Mouse (Mus musculus): Measurements from ENCODE around the gene Tnnt3. TPM values are rescaled to one million over a fixed set of nuclear protein-coding genes. Genes with fewer than 3 reads are reported as not detected.

The Tnnt3 gene
- polyA plus RNA-seq, 1 experiment from 2014 or later, result 1.0 TPM

- Histone ChIP-seq H3K9me3 (no peaks in the 10 kb centered on the region), H3K9ac (replicated peaks) (no peak overlapping the region), H3K4me3 (replicated peaks) (no peak overlapping the region), H3K4me1 (replicated peaks) (peaks cover 32% of the 10 kb centered on the region), H3K27ac (no peak overlapping the region), H3K4me2 (replicated peaks) (no peak overlapping the region), H3K27me3 (0 out of 2 replicates have a peak, but pooled peaks cover 7% of the 10 kb centered on the region), H3K36me3 (peaks cover 10% of the 10 kb centered on the region)
- no peak for ATAC-seq
- 90% methylated on average over 4 of the region's 4 CpGs for WGBS
Measured at GRCm38 (mm10) chr7:142535116-142535515, 36.5 kb downstream of the Tnnt3 start.

- no peak for ATAC-seq
- H3K27ac ChIP-seq, result no peak overlapping the region
- 94% methylated on average over 5 of the region's 5 CpGs for WGBS
- H3K9me3 ChIP-seq, result no peaks in the 10 kb centered on the region
- H3K4me3 ChIP-seq (replicated peaks), result no peak overlapping the region
- H3K27me3 ChIP-seq, result 0 out of 2 replicates have a peak, but pooled peaks cover 7% of the 10 kb centered on the region
- no peak overlapping the region for H3K9ac ChIP-seq (replicated peaks)
- peaks cover 32% of the 10 kb centered on the region for H3K4me1 ChIP-seq (replicated peaks)
- no peak overlapping the region for H3K4me2 ChIP-seq (replicated peaks)
- H3K36me3 ChIP-seq, result peaks cover 13% of the 10 kb centered on the region
Measured at GRCm38 (mm10) chr7:142535832-142536231, 37.2 kb downstream of the Tnnt3 start.

GRCm38 (mm10) chr7:142537181-142537580 is 38.5 kb downstream of the Tnnt3 start:
- no peak overlapping the region for H3K4me2 ChIP-seq (replicated peaks)
- peaks cover 20% of the 10 kb centered on the region for H3K36me3 ChIP-seq
- H3K9me3 ChIP-seq, result no peaks in the 10 kb centered on the region
- WGBS, result 75% methylated on average over 5 of the region's 5 CpGs
- 0 out of 2 replicates have a peak overlapping the region, but pooled peaks have one; percentile 9 for H3K27ac ChIP-seq
- ATAC-seq, result no peak
- H3K4me3 ChIP-seq (replicated peaks), result no peak overlapping the region
- no peak overlapping the region for H3K9ac ChIP-seq (replicated peaks)
- H3K4me1 ChIP-seq (replicated peaks), result peaks cover 29% of the 10 kb centered on the region
- 0 out of 2 replicates have a peak, but pooled peaks cover under 1% of the 10 kb centered on the region for H3K27me3 ChIP-seq

GRCm38 (mm10) chr7:142537879-142538278 is 39.2 kb downstream of the Tnnt3 start:
- Histone ChIP-seq H3K27me3 (no peaks in the 10 kb centered on the region), H3K27ac (peak overlapping the region; percentile 48), H3K9ac (replicated peaks) (0 out of 2 replicates have a peak overlapping the region, but pooled peaks have one; percentile 37), H3K4me3 (replicated peaks) (no peak overlapping the region), H3K4me1 (replicated peaks) (peaks cover 31% of the 10 kb centered on the region), H3K36me3 (peaks cover 20% of the 10 kb centered on the region), H3K9me3 (no peaks in the 10 kb centered on the region), H3K4me2 (replicated peaks) (no peak overlapping the region)
- 0 out of 2 replicates have a peak, but pooled peaks have one; percentile 28 for ATAC-seq
- 7% methylated on average over 6 of the region's 6 CpGs for WGBS

- H3K9ac ChIP-seq (replicated peaks), result 0 out of 2 replicates have a peak overlapping the region, but pooled peaks have one; percentile 37
- peaks cover 20% of the 10 kb centered on the region for H3K36me3 ChIP-seq
- no peaks in the 10 kb centered on the region for H3K27me3 ChIP-seq
- no peak overlapping the region for H3K4me3 ChIP-seq (replicated peaks)
- H3K4me1 ChIP-seq (replicated peaks), result peaks cover 35% of the 10 kb centered on the region
- H3K9me3 ChIP-seq, result no peaks in the 10 kb centered on the region
- ATAC-seq, result 0 out of 2 replicates have a peak, but pooled peaks have one; percentile 0
- no peak overlapping the region for H3K4me2 ChIP-seq (replicated peaks)
- H3K27ac ChIP-seq, result peak overlapping the region; percentile 48
- 25% methylated on average over 4 of the region's 4 CpGs for WGBS
Measured at GRCm38 (mm10) chr7:142538291-142538690, 39.7 kb downstream of the Tnnt3 start.

- Histone ChIP-seq H3K9me3 (no peaks in the 10 kb centered on the region), H3K9ac (replicated peaks) (no peak overlapping the region), H3K4me2 (replicated peaks) (no peak overlapping the region), H3K4me1 (replicated peaks) (peaks cover 30% of the 10 kb centered on the region), H3K27me3 (no peaks in the 10 kb centered on the region), H3K36me3 (peaks cover 20% of the 10 kb centered on the region), H3K27ac (peak overlapping the region; percentile 48; the same call in 1 of the 2 replicates), H3K4me3 (replicated peaks) (no peak overlapping the region)
- ATAC-seq, result no peak
- 24% methylated on average over 6 of the region's 6 CpGs for WGBS
Measured at GRCm38 (mm10) chr7:142538766-142539165, 40.1 kb downstream of the Tnnt3 start.

GRCm38 (mm10) chr7:142539828-142540227 is 41.2 kb downstream of the Tnnt3 start:
- H3K27ac ChIP-seq, result no peak overlapping the region
- no peak overlapping the region for H3K9ac ChIP-seq (replicated peaks)
- H3K9me3 ChIP-seq, result no peaks in the 10 kb centered on the region
- peaks cover 22% of the 10 kb centered on the region for H3K4me1 ChIP-seq (replicated peaks)
- WGBS, result 72% methylated on average over 8 of the region's 8 CpGs
- no peak overlapping the region for H3K4me3 ChIP-seq (replicated peaks)
- H3K4me2 ChIP-seq (replicated peaks), result no peak overlapping the region
- ATAC-seq, result no peak
- H3K36me3 ChIP-seq, result peaks cover 20% of the 10 kb centered on the region
- no peaks in the 10 kb centered on the region for H3K27me3 ChIP-seq

- Histone ChIP-seq H3K9me3 (no peaks in the 10 kb centered on the region), H3K9ac (replicated peaks) (peak overlapping the region; percentile 43; the same call in 1 of the 2 replicates)
- no peak for ATAC-seq
Measured at GRCm38 (mm10) chr7:142542771-142543303, 44.2 kb downstream of the Tnnt3 start.

GRCm38 (mm10) chr7:142545967-142546366 is 47.3 kb downstream of the Tnnt3 start:
- Histone ChIP-seq H3K9me3 (no peaks in the 10 kb centered on the region), H3K9ac (replicated peaks) (no peak overlapping the region), H3K36me3 (peaks cover 10% of the 10 kb centered on the region), H3K4me1 (replicated peaks) (peaks cover 19% of the 10 kb centered on the region), H3K27ac (no peak overlapping the region), H3K4me3 (replicated peaks) (no peak overlapping the region), H3K27me3 (no peaks in the 10 kb centered on the region), H3K4me2 (replicated peaks) (no peak overlapping the region)
- 82% methylated on average over 7 of the region's 7 CpGs for WGBS
- ATAC-seq, result no peak

More at GRCm38 (mm10) chr7:142542771-142543303, 44.2 kb downstream of the Tnnt3 start:
- WGBS, result 19% methylated on average over 11 of the region's 11 CpGs
- Histone ChIP-seq H3K4me3 (replicated peaks) (no peak overlapping the region), H3K36me3 (peaks cover 16% of the 10 kb centered on the region), H3K4me1 (replicated peaks) (peaks cover 22% of the 10 kb centered on the region), H3K27ac (no peak overlapping the region), H3K4me2 (replicated peaks) (peak overlapping the region; percentile 10), H3K27me3 (no peaks in the 10 kb centered on the region)

- Histone ChIP-seq H3K9me3 (no peaks in the 10 kb centered on the region), H3K9ac (replicated peaks) (no peak overlapping the region), H3K4me1 (replicated peaks) (peaks cover 12% of the 10 kb centered on the region), H3K4me3 (replicated peaks) (no peak overlapping the region), H3K27me3 (no peaks in the 10 kb centered on the region), H3K27ac (no peak overlapping the region), H3K36me3 (peaks cover 5% of the 10 kb centered on the region; the same call in 1 of the 2 replicates), H3K4me2 (replicated peaks) (no peak overlapping the region)
- ATAC-seq, result no peak
- 63% methylated on average over 2 of the region's 2 CpGs for WGBS
Measured at GRCm38 (mm10) chr7:142547874-142548273, 49.2 kb downstream of the Tnnt3 start.

GRCm38 (mm10) chr7:142548706-142549105 is 50.1 kb downstream of the Tnnt3 start:
- no peaks in the 10 kb centered on the region for H3K27me3 ChIP-seq
- no peak overlapping the region for H3K27ac ChIP-seq
- H3K9ac ChIP-seq (replicated peaks), result no peak overlapping the region
- 15% methylated on average over 6 of the region's 6 CpGs for WGBS
- H3K4me3 ChIP-seq (replicated peaks), result no peak overlapping the region
- peaks cover 5% of the 10 kb centered on the region; the same call in 1 of the 2 replicates for H3K36me3 ChIP-seq
- peaks cover 9% of the 10 kb centered on the region for H3K4me1 ChIP-seq (replicated peaks)
- no peak overlapping the region for H3K4me2 ChIP-seq (replicated peaks)
- no peaks in the 10 kb centered on the region for H3K9me3 ChIP-seq
- ATAC-seq, result no peak

GRCm38 (mm10) chr7:142549941-142550763 is 51.5 kb downstream of the Tnnt3 start:
- Histone ChIP-seq H3K36me3 (peaks cover 4% of the 10 kb centered on the region; the same call in 1 of the 2 replicates), H3K4me2 (replicated peaks) (no peak overlapping the region), H3K4me3 (replicated peaks) (no peak overlapping the region), H3K27me3 (no peaks in the 10 kb centered on the region), H3K27ac (no peak overlapping the region), H3K9me3 (no peaks in the 10 kb centered on the region), H3K9ac (replicated peaks) (no peak overlapping the region), H3K4me1 (replicated peaks) (peaks cover 22% of the 10 kb centered on the region)
- no peak for ATAC-seq
- 86% methylated on average over 10 of the region's 10 CpGs for WGBS

Data from midbrain, embryonic 13.5 days (tissue).